Mouse (Mus musculus) lung, postnatal 25 days (tissue): ENCODE data around the gene Clec16a.

Experiments
- DNase-seq: peaks from one replicate; pipeline ENCODE4 v3.0.0; 2022; ENCODE audit warnings: low spot score

Gene Clec16a

DNA sequence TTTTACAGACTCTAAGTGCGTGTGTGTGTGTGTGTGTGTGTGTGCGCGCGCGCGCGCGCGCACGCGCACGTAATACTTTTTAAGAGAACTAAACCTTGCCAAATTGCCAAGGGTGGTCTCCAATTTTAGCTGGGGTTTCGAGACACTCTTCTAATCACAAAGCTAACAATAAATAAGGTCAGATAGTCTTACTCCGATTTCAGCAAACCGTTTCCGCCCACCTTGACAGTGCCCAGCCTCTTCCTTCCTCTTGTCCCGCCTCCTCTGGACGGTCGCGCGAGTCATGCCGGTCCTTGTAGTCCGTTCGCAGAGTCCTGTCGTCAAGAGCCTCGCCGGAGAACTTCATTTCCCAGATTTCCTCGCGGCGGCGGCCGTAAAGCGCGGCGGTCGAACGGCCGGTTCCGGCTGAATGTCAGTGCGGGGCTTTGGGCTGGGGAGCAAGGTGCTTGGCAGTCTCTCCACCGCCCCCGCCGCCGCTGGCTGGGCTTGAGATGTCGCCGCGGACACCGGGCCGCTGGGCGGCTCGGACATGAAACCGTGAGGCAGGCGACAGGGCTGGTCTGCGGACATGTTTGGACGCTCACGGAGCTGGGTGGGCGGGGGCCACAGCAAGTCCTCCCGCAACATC is at the start of gene Clec16a:
Gene Clec16a (plus strand): TSS at position 345 of the 628 bp plus-strand sequence.
- peak; percentile 97 for DNase-seq

DNA sequence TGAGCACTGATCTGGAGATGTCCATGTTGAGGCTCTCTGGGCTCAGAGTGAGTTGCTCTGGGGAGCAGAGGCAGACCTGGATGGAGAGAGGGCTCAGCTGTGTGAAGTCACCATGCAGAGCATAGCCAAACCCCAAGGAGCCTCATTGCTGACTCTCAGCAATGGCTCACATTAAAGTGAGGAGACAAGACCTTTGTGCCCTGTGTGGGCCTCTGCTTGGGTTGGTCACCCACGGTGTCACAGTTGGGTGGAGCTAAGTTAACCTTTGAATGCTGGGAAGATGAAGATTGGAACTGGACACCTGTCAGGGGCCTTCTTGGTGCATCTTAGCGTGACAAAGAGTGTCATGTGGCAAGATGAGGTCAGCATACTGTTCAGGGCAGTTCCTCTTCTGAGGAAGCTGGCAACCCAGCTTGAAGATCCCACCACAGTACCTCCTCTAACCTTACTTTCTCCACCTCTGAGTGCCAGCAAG is 49.3 kb upstream of the Clec16a start:
- no peak for DNase-seq

DNA sequence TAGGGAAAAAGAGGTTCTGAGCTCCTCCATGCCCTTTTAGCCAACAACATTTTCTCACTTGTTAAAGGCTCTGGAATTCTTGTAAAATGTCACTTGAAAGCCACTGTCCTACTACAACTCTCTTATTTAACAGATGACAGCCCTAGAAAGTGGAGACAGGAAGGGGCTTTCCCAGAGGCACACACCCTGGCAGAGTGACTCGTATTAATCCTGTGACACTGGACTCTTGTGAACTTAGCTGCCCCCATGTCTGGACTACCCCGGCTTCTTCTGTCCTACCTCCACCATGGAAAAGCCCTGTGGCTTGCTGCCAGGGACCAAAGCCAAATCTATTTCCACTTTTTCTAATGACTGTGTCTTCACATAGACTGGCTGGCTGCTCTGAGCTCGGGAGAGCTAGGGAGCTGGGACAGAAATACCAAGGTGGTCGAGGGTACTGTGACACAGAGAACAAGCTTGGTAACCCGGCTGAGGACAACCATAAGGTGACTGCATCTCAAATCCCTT is 47.0 kb upstream of the Clec16a start:
- no peak for DNase-seq

DNA sequence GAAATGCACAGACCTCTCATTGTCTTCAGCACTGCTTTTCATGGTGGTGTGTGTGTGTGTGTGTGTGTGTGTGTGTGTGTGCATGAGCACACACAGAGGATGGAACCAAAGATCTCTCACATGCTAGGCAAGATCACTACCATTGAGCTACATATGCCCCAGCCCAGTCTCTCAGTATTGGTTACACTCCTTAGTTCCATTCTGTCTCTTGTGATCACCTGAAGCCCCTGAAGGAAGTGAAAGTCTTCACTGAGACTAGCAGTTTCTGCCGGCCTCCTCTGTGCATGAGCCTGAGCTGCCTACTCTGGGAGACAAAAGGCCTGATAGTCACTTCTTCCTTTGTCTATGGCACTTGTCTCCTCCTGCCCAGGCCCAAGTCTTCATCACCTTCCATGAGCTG is 46.0 kb upstream of the Clec16a start:
- no peak for DNase-seq

DNA sequence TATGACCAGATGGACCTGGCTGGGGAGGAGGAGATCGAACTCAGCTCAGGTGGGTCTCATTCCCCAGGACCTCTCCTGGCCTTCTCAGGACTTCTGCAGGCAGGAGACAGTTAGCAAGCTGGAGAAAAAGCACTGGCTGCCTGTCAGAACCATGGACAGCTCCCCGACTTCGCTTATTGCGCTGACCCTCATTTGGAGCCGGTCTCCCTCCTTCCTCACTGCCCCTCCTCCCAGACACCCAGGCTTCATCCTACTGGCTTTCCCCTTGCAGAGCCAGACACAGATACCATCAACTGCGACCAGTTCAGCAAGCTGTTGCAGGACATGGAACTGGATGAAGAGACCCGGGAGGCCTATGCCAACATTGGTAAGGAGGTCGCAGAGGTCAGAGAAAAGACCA is 43.3 kb upstream of the Clec16a start:
- no peak for DNase-seq

DNA sequence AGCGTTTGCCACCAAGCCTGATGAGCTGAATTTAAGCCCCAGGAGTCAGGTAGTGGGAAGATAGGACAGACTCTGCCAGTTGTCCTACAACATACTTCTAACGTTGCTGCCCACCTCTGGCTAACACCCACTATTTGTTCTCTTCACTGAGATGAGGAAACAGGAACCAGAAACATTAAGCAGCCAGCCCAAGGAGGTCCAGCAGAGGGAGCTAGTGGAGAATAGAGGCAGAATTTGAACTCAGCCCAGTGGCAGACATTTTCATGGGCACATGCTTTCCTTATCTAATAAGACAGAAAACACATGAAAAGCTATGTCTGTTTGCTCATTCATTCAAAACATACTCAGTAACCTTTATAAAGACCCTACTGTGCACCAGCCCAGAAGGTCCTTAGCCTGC is 42.1 kb upstream of the Clec16a start:
- DNase-seq = no peak

DNA sequence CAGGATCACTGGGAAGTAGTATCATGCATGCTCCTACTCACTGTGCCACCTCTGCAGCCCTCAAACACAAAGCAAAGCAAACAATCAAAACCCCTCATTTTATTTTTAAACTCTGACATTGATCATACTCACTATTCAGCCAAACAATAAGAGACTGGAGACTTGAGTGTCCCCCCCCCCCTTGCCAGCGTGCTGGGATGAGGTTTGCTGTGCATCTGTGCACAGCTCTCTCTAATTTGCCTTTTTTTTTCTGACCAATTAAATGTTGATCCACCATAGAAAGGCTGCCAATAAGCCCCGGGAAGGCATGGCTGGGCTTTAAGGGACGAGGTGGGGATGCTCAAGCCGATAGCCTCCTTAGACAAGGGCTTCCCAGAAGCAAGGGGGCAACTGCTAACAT is 37.7 kb upstream of the Clec16a start:
- DNase-seq = no peak

DNA sequence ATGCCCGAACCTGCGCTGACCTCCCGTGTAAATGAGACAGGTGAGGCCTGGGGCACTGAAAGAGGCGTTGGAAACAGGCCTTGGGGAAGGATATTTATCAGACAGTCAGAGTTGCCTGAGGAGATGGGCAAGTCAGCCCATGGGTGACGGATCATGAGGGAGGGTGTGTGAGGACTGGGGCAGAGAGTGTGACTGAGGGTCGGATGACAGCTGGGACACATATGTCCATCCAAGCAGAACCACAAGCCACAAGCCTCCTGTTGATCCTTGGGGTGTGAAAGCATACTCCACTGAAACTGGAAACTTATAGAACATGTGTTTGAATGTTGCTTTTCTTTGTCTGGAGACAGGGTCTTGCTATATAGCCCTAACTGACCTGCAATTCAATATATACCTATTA is 36.4 kb upstream of the Clec16a start:
- no peak for DNase-seq

DNA sequence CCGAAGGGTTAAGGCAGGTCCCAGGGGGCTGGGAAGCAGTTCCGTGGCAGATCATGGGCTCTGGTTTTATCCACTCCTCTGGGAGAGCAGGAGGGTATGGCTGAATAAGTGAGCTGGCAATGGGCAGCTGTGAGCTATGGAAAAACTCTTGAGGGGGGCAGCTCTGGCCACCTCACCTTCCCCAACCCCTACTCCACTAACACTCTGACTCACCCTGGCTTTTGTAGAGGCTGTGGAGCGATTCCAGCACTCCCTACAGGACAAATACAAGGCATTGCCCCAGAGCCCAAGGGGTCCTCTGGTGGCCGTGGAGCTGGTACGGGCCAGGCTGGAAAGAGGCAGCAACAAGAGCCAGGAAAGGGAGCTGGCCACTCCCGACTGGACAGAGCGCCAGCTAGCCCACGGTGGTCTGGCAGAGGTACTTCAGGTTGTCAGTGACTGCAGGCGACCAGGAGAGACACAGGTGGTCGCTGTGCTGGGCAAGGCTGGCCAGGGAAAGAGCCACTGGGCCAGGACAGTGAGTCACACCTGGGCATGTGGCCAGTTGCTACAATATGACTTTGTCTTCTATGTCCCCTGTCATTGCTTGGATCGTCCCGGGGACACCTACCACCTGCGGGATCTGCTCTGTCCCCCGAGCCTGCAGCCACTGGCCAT is 34.5 kb upstream of the Clec16a start:
- DNase-seq = no peak

DNA sequence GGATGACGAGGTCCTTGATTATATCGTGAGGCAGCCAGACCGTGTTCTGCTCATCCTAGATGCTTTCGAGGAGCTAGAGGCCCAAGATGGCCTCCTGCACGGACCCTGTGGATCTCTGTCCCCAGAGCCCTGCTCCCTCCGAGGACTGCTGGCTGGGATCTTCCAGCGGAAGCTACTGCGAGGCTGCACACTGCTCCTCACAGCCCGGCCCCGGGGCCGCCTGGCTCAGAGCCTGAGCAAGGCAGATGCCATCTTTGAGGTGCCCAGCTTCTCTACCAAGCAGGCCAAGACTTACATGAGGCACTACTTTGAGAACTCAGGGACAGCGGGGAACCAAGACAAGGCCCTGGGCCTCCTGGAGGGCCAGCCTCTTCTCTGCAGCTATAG is 34.0 kb upstream of the Clec16a start:
- DNase-seq = no peak

DNA sequence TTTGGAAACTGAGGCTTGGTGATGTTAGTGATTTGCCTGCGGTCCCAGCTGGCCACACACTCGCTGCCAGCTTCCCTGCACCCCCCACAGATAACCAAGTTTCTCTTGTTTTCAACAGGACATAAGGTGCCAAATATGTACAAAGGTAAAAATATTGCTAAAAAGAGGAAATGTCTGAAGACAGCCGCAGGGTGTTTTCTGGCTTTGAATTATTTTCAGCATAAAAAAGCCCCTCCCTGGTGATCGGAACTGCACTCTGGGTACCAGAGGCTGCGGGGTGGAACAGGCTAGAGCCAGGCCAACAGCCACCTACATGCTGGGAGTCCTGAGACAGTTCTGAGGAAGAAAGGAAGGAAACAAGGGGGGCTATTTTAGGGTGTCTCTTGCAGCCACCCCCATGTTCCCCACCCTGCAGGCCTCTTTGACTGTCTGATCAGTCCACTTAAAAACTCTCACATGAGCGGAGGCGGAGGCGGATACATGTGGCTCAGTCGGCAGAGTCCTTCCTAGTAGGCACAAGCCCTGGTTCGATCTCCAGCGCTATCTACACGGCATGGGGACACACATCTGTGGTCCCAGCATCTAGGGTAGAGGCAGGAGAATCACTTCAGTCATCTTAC is 29.1 kb upstream of the Clec16a start:
- DNase-seq = peak; percentile 47

DNA sequence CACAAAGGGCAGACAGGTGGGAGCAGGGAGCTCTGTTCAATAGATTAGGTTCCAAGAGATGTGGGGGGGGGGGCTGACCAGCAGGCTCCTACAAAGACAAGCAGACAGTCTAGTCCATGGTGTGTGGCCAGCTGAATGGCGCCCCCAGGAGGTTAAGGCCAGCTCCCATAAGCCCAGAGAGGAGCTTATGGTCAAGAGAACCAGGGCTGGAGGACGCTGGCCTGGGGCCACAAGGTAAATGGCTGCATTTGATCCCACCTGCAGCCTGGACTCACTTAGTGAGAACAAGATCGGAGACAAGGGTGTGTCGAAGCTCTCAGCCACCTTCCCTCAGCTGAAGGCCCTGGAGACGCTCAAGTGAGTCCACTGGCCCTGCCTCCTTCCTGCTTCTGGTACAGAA is 27.1 kb upstream of the Clec16a start:
- DNase-seq = no peak

DNA sequence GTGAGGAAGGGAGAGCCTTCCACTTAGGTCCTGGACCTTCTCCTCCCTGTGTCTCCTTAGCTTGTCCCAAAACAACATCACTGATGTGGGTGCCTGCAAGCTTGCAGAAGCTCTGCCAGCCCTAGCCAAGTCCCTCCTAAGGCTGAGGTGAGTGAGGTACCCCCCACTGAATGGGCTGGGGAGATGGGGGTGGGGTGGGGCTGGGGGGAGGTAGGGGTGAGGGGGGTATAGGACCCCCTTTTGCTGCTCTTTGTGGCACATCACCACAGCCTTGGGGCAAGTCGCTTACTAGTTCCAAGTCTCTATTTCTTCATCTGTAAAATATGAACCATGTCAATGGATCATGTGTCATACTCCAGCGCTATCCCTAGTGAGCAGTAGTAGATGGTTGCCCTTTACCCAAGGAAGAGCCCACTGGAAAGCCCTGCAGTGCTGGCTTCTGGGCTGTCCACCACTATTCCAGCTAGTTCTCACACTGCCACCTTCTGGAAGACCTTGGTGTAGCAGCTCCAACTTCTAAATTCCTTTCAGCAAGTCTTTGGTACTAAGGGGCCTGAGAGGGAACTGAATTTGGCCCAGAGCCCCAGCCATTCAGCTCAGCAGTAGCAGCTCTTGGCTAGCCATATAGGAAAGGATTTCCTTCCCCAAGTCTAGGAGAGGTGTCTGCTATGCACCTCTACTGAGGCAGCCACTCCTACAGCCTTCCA is 24.1 kb upstream of the Clec16a start:
- DNase-seq = peak; percentile 74

DNA sequence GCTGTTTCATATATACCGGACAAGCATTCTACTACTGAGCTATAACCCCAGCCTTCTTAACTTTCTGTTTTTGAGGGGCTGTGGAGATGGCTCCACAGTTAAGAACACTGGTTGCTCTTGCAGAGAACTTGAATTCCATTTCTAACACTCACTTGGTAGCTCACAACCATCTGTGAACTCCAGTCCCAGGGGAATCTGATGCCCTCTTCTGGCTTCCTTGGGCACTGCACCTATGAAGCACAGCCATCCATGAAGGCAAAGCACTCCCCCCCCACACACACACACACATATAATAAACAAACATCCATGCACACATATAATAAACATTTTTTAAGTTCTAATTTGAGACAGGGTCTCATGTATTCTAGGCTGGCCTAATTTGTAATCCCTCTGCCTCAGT is 22.3 kb upstream of the Clec16a start:
- peak; percentile 76 for DNase-seq

DNA sequence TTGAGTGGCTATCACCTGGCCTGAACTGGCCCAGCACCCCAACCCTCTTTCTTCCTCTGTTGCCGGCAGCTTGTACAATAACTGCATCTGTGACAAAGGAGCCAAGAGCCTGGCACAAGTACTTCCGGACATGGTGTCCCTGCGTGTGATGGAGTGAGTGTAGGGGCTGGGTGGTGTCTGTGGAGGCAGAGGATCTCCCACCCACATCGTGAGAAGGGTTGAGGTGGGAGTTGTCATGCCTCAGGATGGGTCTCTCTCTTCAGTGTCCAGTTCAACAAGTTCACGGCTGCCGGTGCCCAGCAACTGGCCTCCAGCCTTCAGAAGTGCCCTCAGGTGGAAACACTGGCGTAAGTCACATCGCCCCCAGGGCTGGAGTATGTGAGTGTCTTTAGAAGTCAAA is 21.5 kb upstream of the Clec16a start:
- DNase-seq = no peak

DNA sequence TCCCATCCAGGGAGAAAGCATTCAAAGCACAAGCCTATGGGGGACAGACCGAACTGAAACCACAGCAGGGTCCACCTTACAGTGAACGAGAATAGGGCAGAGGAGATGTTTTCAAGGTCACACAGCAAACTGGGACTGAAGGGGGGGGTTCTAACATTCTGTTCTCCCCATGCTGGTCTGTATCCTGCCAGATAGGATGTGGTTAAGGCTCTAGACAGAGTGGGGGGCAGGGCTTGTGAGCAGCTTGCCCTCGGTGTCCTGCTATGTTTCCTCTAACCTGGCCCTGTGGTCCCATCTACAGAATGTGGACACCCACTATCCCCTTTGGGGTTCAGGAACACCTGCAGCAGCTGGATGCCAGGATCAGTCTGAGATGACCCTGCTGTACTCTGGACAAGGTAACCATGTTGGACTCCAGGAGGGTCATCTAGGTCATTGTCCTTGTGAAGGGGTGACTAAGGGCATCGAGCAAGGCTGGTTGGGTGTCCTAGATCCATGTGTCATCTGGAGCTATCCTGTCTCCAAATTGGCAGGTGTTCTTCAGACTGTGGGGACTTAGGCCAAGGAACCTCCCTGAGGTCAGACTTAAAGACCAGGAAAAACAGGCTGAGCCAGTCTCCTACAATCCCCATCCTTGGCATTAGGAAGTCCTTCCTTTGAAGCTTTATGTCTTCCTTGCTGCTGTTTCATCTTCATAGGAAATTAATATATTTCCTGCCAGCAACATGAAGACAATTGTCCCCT is 20.1 kb upstream of the Clec16a start:
- no peak for DNase-seq

DNA sequence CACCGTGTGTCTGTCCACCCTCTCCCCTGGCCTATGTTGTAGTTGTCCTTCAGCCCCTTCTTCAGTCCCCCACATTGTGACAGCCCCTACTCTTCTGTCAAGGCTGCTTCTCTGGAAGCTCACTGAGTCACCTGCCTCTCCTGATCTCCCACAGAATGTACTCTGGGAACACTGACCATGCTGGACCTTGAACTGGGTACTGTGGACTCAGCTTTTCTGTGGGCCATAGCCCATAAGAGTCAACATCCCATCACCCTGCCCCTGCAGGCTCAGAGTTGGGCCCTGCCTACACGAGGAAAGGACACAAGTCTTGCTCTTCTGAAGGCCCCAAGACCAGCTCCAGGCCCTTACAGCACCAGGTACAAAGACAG is 19.5 kb upstream of the Clec16a start:
- no peak for DNase-seq

DNA sequence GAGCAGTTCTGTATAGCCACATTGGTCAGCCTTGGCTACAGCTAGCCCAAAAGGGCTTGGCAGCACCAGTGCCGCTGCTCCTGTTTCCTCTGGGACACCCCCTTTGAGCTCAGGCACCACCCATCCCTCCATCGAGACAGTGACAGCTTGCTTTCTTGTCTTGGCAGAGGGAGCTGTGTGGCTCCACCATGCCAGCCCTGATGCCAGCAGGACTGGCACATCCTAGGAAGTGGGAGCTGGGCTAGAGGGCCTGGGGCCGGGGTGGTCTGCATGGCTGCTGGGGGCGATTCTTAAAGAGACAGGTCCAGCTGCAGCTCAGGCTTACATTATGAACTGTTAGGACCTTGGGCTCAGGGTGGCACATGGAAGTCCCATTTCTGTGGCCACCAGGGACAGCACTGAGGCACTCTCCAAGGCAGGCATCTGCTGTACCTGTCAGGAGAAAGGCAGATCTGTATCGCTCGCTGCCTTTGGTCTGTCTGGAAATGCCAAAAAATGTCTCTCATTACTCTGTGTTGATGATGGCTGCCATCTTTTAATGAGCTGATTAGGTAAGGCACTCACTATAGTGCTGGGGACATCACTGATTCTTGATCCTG is 18.0 kb upstream of the Clec16a start:
- DNase-seq = no peak

DNA sequence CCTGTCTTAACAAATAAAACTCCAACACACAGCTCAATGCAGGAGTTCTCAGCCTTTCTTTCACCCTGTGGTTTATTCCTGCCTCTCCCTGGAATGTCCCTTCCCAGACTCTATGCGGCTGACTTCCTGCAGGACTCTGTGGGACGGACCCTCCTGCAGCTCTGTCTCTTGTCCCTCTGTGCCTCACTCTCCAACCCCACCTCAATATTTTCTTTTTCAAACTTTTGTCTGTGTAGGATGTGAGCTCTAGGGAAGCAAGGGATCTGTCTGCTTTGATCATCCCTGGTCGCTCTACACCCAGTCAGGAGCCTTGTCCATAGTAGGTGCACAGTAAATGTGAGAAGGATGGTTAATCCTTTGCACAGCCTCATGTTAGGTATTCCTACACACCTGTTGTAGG is 16.8 kb upstream of the Clec16a start:
- no peak for DNase-seq

DNA sequence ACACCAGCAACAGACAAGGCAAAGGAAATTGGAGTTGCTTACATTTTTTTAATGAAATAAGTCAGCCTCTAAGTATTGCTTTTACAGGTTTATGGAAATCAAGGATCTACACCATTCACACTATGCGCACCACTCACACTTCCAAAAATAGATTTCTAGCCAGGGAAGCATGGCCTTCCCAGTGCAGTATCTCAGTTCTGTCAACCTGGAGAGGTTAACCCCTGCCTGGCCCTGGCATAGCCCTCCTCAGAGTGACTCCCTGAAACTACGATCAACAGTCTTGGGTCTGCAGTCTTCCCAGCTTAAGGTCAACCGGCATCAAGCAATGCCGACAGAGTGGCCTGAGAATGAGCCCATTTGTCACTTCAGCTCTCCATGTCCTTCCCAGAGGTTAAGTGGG is 15.0 kb upstream of the Clec16a start:
- no peak for DNase-seq

DNA sequence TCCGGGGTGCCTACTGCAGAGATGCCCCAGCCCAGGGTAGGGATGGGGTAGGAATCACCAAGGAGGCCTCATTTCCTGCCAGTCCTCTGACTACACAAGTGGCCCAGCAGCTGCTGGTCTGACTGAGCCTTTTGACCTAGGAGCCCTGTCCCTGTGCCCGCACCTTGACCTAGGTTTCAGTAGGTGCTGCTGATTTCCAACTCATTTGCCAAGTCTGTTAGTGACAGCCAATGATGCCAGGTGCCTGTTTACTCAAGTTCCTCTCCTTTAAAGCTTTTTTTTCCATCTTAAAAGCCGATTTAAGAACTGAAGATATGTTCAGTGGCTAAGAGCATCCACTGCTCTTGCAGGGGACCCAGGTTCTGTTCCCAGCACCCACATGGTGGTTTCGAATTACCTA is 11.4 kb upstream of the Clec16a start:
- DNase-seq = no peak

DNA sequence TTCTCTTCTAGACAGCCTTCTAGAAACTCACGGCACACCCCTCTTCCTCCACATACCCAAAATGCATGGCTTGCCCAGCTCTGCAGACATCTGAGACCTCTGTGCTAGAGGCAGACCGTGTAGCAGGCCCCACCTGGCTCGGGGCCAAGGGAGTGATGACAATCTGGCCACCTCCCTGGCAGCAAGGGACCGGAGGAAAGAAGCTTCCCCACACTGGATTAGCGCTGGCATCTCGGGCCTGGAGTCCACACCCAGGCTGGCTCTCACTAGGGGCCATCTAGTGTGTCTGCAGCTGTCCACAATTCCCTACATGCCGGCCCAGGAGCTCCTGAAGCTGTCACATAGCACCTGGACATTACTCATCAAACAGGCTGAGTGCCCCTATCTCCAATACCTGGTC is 10.6 kb upstream of the Clec16a start:
- no peak for DNase-seq
